Mouse (Mus musculus): ENCODE results near the gene Syndig1l.
A peak's percentile ranks its signal among the peaks of the same experiment; 100 is the strongest.

Syndig1l gene

GRCm38 (mm10) chr12:84674666-84675526, 23.7 kb downstream of the Syndig1l start:
- peak in 1 of 2 experiments; percentile 18 for DNase-seq (ENCODE audit: low spot score in 2 of 2)

GRCm38 (mm10) chr12:84671646-84672045, 27.0 kb downstream of the Syndig1l start:
- DNase-seq (ENCODE audit: low spot score in 2 of 2) = no peak

- DNase-seq (ENCODE audit: low spot score in 2 of 2) = peak in 1 of 2 experiments; percentile 26
These were observed 28.1 kb downstream of the Syndig1l start for GRCm38 (mm10) chr12:84670555-84670954.

GRCm38 (mm10) chr12:84653912-84654311, 44.7 kb downstream of the Syndig1l start:
- DNase-seq (ENCODE audit: low spot score in 2 of 2) = peak; percentile 65 to 75

GRCm38 (mm10) chr12:84650234-84650633, 48.4 kb downstream of the Syndig1l start:
- peak in 1 of 2 experiments; percentile 37 for DNase-seq (ENCODE audit: low spot score in 2 of 2)

GRCm38 (mm10) chr12:84640654-84641053, 58.0 kb downstream of the Syndig1l start, which contains the start of gene Vrtn:
TSS of gene Vrtn (plus strand) at chr12:84641019.
- no peak for DNase-seq (ENCODE audit: low spot score in 2 of 2)

GRCm38 (mm10) chr12:84640253-84640652, 58.4 kb downstream of the Syndig1l start:
- no peak for DNase-seq (ENCODE audit: low spot score in 2 of 2)

- no peak for DNase-seq (ENCODE audit: low spot score in 2 of 2)
These were observed 66.8 kb downstream of the Syndig1l start for GRCm38 (mm10) chr12:84631867-84632266.
